Mouse (Mus musculus): ENCODE measurements around the gene Nfib. TPM values are rescaled to one million over a fixed set of nuclear protein-coding genes. Genes with fewer than 3 reads are reported as not detected.

The Nfib gene
- total RNA-seq, 2 experiments from 2014 or later = 118 to 124 TPM

GRCm38 (mm10) chr4:82502012-82502411, 203.5 kb downstream of the Nfib start:
- DNase-seq (ENCODE audit: low spot score in 2 of 2) = no peak

DNA sequence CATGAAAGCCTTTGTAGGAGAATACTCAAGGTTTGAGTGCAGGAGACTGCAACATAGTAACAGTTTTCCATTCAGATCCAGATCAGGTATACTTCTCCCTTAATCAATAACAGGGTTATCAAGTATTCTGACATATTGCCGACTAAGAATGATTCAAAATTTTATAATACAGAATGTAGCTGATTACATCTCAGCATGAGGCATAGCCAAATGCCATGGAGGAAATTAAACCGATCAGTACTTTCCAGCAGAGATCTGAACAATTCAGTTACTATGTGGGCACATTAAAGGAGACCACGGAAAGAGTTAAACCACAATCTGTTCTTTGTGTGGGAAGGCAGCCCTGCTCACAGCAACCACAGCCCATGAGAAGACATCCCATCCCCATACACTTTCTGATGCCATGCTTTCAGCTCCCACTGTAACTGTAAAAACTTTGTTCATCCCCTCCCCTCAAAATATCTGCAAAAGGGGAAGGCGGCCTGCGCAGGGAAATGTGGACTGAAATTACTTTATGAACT, 204.9 kb downstream of the Nfib start:
- no peak for DNase-seq (ENCODE audit: low spot score in 2 of 2)

DNA sequence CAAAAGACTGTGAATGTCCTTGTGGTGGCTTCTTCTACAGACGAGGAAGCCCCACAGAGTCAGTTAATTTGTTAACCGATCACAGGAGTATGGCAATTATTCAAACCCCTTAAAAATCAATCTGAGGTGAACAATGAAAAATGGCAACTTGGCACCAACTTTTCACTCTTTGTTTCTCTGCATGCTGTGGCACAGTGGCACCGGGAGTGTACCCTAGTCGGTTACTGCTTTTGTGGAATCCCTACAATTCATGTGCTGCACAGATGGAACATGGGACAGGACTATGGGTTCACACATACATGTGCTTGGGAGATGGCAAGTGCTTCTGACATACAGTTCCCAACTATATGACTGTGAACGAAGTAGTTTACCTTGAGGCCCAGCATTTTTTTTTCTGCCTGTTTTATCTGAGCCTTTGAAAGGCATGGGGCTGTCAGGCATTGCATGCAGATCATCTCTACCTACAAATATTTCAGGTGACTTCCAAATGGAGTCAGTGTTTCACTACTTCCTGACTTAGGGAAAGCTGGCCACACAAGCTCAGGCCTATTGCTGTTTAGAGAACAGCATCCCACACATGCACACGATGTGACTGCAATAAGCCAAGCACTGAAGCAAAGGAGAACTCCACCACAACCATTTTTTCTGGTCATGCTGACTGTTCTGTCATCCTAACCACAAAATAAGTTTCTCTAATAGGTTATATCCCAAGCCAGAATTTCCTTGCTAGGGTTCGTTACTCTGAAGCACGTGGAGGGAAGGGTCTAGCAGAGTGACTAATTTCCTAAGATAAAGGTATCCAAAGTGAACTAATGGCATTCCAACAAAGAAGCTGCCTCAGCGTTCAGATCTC, 205.6 kb downstream of the Nfib start:
- no peak for DNase-seq (ENCODE audit: low spot score in 2 of 2)

- DNase-seq (ENCODE audit: low spot score in 2 of 2) = no peak
Observed at GRCm38 (mm10) chr4:82499238-82499637, 206.3 kb downstream of the Nfib start.

- no peak for DNase-seq (ENCODE audit: low spot score in 2 of 2)
Observed at GRCm38 (mm10) chr4:82497671-82498631, 207.6 kb downstream of the Nfib start.

DNA sequence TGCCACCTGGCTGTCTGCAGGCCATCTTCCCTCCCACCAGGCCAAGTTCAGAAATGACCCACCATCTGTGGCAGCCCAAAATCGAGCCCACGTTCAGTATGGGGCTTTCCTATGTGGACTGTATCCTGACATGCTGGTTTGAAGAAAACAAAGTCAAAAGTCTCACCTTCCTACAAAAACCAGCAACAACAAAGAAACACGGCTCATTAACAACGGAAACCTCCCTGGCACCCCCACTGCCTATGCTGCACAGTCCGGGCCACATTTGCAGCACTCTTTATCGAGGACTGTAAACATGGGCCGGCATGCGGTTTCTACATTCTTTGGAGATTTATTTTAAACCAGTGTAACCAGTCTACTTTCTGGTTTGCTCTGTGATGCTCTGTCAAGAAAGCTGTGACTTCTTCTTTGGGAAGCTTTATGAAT, 208.4 kb downstream of the Nfib start:
- DNase-seq (ENCODE audit: low spot score in 2 of 2) = no peak

DNA sequence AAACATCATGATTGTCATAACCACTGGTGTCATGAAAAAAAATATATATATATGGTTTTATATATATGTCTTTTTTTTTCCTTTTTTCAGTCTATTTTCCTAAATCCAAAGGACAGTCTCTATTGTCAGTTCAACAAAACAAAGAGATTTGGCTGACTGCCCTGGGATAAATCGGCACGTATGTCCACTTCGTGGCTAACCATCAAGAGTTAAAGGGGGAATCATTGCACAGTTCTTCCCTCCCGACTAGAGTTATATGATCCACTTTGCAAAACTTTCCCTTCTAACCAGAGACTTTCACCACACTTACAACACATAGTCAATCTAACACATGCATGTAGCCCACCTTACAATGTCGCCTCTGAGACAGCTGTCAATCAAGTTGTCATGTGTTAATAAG, 209.2 kb downstream of the Nfib start:
- no peak for DNase-seq (ENCODE audit: low spot score in 2 of 2)

DNA sequence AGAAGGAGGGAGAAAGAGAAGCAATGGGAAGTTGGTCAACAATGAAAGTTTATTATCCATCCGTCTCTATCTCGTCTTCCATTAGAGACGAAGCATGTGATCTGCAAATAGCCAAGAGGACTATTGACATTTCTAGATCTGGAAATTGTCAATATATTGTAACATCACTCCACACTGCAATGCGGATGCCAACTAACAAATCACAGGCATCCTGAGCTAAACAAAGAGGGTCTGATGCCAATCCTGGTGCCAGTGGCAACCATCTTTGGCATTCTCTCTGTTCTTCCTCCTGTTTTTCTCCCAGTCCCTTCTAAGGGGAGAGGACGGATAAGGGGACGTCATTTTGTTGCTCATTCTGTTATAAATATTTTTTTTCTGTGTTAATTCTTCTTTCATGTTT, 209.9 kb downstream of the Nfib start:
- no peak for DNase-seq (ENCODE audit: low spot score in 2 of 2)

GRCm38 (mm10) chr4:82494829-82495228, 210.7 kb downstream of the Nfib start:
- DNase-seq (ENCODE audit: low spot score in 2 of 2) = no peak

DNA sequence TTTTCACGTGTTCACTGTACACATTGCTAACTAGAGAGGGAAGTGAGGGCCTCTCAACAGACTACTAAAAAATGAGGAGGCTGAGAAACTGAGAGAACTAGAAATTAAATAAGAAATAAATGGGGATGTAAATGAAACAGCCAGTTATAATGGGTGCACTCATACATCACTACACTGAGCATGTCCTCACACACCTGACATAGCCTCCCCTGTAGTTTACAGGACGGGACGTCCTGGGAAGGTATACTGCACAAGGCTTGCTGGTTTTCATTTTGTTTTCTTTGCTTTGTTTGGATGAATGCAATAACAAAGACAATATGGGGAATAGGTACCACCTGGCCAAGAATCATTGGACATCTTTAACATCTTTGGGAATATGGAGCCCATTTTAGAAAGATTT, 211.1 kb downstream of the Nfib start:
- DNase-seq (ENCODE audit: low spot score in 2 of 2) = no peak

- no peak for DNase-seq (ENCODE audit: low spot score in 2 of 2)
Observed at GRCm38 (mm10) chr4:82493865-82494264, 211.7 kb downstream of the Nfib start.

DNA sequence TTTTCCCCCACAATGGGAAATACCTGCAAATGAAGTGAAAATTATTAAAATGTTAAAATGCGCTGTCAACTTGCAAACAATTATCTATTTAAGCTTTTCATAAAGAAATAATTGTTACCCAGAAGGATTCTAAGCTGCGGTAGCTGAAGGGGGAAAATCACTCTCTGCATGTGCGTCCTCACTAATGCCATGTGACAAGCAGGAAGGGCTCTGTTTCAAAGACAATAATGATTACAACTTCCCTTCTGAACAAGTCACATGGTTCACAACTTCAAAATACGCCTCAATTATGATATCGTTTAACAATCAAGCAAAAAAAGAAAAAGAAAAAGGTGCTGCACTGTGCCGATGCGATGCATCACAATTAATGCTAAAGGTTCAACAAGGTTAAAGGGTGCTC, 212.2 kb downstream of the Nfib start:
- no peak for DNase-seq (ENCODE audit: low spot score in 2 of 2)

- DNase-seq (ENCODE audit: low spot score in 2 of 2) = no peak
Observed at GRCm38 (mm10) chr4:82492737-82493136, 212.8 kb downstream of the Nfib start.

GRCm38 (mm10) chr4:82489939-82490338, 215.6 kb downstream of the Nfib start:
- DNase-seq (ENCODE audit: low spot score in 2 of 2) = no peak

- DNase-seq (ENCODE audit: low spot score in 2 of 2) = no peak
Observed at GRCm38 (mm10) chr4:82485910-82486309, 219.6 kb downstream of the Nfib start.

DNA sequence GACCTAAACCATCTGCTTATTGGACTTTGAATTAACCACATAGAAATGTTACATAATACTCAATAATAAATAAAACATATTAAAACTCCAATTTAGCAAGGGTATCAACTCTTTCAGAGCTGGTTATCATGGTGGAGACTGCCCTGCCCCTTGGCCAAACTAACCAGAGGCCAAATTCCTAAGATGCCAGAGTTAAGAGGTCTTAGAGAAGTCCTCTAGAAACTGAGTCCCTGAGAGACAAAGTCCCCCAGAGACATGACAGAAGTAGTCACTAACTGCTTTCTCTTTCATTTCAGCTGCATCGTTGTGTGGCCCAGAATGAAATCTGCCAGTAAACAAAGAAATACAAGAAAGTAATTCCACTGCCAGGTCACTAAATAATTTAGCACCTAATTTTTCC, 221.7 kb downstream of the Nfib start:
- no peak for DNase-seq (ENCODE audit: low spot score in 2 of 2)

- no peak for DNase-seq (ENCODE audit: low spot score in 2 of 2)
Observed at GRCm38 (mm10) chr4:82483298-82483697, 222.3 kb downstream of the Nfib start.

DNA sequence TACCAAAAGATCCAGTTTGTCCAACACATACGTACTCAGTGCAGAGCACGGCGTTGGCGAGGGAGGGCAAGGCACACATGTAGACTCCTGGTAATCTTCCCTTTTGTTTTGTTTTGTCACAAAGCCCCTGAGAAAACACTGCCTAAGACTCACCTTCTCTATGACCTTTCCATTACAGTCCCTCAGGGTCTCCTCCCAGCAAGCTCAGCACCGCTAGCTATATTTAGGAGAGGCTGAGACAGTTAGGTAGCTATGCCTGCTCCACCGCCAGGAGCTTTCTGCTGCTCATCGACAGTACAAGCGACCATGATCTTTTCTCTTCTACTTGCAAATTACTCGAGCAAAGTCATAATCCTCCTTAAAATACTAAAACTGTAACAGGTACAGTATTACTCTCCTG, 224.9 kb downstream of the Nfib start:
- no peak for DNase-seq (ENCODE audit: low spot score in 2 of 2)

DNA sequence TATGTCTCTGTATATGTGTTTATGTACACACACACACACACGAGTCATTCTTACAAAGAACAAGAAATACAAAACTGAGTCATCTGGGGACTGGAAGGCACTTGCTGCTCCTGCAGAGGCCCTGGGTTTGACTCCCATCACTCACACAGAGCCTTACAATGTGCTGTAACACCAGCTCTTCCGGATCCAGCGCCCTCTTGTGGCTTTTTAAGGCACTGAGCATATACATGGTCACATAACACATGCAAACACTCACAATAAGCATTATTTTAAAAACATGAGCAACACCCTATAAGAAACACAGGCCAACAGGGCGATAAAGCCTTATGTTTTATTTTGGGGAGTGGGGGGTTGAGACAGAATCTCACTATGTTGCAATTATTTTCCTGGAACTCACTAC, 226.2 kb downstream of the Nfib start:
- no peak for DNase-seq (ENCODE audit: low spot score in 2 of 2)

GRCm38 (mm10) chr4:82477742-82478141, 227.8 kb downstream of the Nfib start:
- DNase-seq (ENCODE audit: low spot score in 2 of 2) = no peak

DNA sequence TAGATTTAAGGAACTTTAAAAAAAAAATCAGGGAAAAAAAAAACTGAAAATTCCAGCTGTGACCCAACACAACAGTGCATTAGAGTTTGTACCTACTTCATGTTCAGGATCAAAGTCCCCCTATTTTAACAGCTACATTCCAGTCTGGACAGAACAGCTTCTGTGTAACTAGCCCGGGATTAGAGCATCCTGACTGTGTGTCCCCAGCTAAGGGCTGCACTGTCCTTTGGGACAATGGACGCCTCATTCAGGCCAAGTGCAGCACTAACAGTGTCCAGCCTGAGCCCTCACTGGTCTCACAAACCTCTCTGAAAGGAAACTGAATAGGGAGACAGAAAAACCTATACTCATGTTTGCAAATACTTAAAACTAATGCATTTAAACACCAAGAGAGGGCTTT, 229.1 kb downstream of the Nfib start:
- no peak for DNase-seq (ENCODE audit: low spot score in 2 of 2)

GRCm38 (mm10) chr4:82474334-82474733, 231.2 kb downstream of the Nfib start:
- no peak for DNase-seq (ENCODE audit: low spot score in 2 of 2)
